Mouse (Mus musculus): ENCODE results near the gene Iqgap2. TPM values are rescaled to one million over a fixed set of nuclear protein-coding genes. Genes with fewer than 3 reads are reported as not detected.
A peak's percentile ranks its signal among the peaks of the same experiment; 100 is the strongest.

Iqgap2 gene
- total and polyA plus RNA-seq, 3 experiments, result 0.08 to 0.14 (median 0.11) TPM

GRCm38 (mm10) chr13:95679078-95679477, 212.6 kb downstream of the Iqgap2 start:
- H3K27me3 ChIP-seq (replicated peaks), result peaks cover 1% of the 10 kb centered on the region
- H3K4me1 ChIP-seq (ENCODE audit: control insufficient read depth in 1 of 2, insufficient read depth in 2 of 2), result peaks cover 4 to 16% of the 10 kb centered on the region in 2 experiments; a peak in 3 of 4 replicates
- dilution Hi-C loops (cut with MboI; ENCODE audit: extremely low pct_ligation_motif_present, extremely low pct_unique_long_range_greater_than_20kb, low sequenced_read_pairs) (no loop called here), in situ Hi-C loops (cut with MboI; ENCODE audit: low pct_ligation_motif_present, low pct_unique_long_range_greater_than_20kb, low sequenced_read_pairs) (no loop called here)
- no peaks in the 10 kb centered on the region for H3K9me3 ChIP-seq (replicated peaks; ENCODE audit: low read length)
- no peak overlapping the region for H3K4me2 ChIP-seq (ENCODE audit: insufficient read depth, low read depth, poor library complexity, severe bottlenecking)
- no peaks in the 10 kb centered on the region for H3K36me3 ChIP-seq (replicated peaks in 1 of 2; ENCODE audit: control insufficient read depth in 1 of 2, insufficient read depth in 1 of 2, low read length in 1 of 2)
- no peaks in the 10 kb centered on the region for H3K79me2 ChIP-seq (replicated peaks; ENCODE audit: control insufficient read depth, extremely low read depth, insufficient read depth, poor library complexity, severe bottlenecking)
- H3K4me3 ChIP-seq (replicated peaks in 1 of 3; ENCODE audit: low read depth in 2 of 3, low read length in 2 of 3, poor library complexity in 1 of 3), result no peak overlapping the region
- TF ChIP-seq RAD21 (IDR thresholded peaks at IDR 0.05; ENCODE audit: low read depth, low read length) (no peak), POLR2A (IDR thresholded peaks at IDR 0.05; ENCODE audit: low read depth, low read length) (no peak), EP300 (IDR thresholded peaks at IDR 0.05; ENCODE audit: low read length) (peak; percentile 48)
- H3K9ac ChIP-seq (ENCODE audit: insufficient read depth, low read depth), result no peak overlapping the region
- DNase-seq (ENCODE audit: extremely low read depth), result peak; percentile 54
- no peak overlapping the region for H3K27ac ChIP-seq (ENCODE audit: insufficient read depth, low read depth)

GRCm38 (mm10) chr13:95672372-95672771, 219.3 kb downstream of the Iqgap2 start:
- Histone ChIP-seq H3K27me3 (replicated peaks) (no peaks in the 10 kb centered on the region), H3K4me1 (ENCODE audit: control insufficient read depth in 1 of 2, insufficient read depth in 2 of 2) (no peaks in the 10 kb centered on the region), H3K79me2 (replicated peaks; ENCODE audit: control insufficient read depth, extremely low read depth, insufficient read depth, poor library complexity, severe bottlenecking) (no peaks in the 10 kb centered on the region), H3K4me3 (replicated peaks in 1 of 3; ENCODE audit: low read depth in 2 of 3, low read length in 2 of 3, poor library complexity in 1 of 3) (no peak overlapping the region), H3K36me3 (replicated peaks in 1 of 2; ENCODE audit: control insufficient read depth in 1 of 2, insufficient read depth in 1 of 2, low read length in 1 of 2) (no peaks in the 10 kb centered on the region), H3K27ac (ENCODE audit: insufficient read depth, low read depth) (no peak overlapping the region), H3K4me2 (ENCODE audit: insufficient read depth, low read depth, poor library complexity, severe bottlenecking) (no peak overlapping the region), H3K9me3 (replicated peaks; ENCODE audit: low read length) (no peaks in the 10 kb centered on the region), H3K9ac (ENCODE audit: insufficient read depth, low read depth) (no peak overlapping the region)
- in situ Hi-C loops (cut with MboI; ENCODE audit: low pct_ligation_motif_present, low pct_unique_long_range_greater_than_20kb, low sequenced_read_pairs), result no loop called here
- dilution Hi-C loops (cut with MboI; ENCODE audit: extremely low pct_ligation_motif_present, extremely low pct_unique_long_range_greater_than_20kb, low sequenced_read_pairs), result no loop called here
- DNase-seq (ENCODE audit: extremely low read depth), result no peak
- TF ChIP-seq NELFE (IDR thresholded peaks at IDR 0.05; ENCODE audit: low read depth, low read length) (no peak), USF1 (IDR thresholded peaks at IDR 0.05; ENCODE audit: low read depth, low read length) (no peak), JUN (IDR thresholded peaks at IDR 0.05; ENCODE audit: insufficient read depth, low read depth, low read length) (no peak), IRF4 (IDR thresholded peaks at IDR 0.05; ENCODE audit: low read depth, low read length) (no peak), MXI1 (IDR thresholded peaks at IDR 0.05; ENCODE audit: low read depth, low read length) (no peak), POLR2AphosphoS2 (IDR thresholded peaks at IDR 0.05; ENCODE audit: low read depth, low read length) (no peak), ZMIZ1 (IDR thresholded peaks at IDR 0.05; ENCODE audit: low read depth, low read length) (no peak), MAX (IDR thresholded peaks at IDR 0.05; ENCODE audit: low read length) (no peak), SMC3 (IDR thresholded peaks at IDR 0.05; ENCODE audit: low read depth, low read length) (no peak), ZC3H11A (IDR thresholded peaks at IDR 0.05; ENCODE audit: low read depth, low read length) (no peak), PAX5 (IDR thresholded peaks at IDR 0.05; ENCODE audit: low read length) (no peak), POLR2A (IDR thresholded peaks at IDR 0.05; ENCODE audit: low read depth, low read length) (no peak), KAT2A (IDR thresholded peaks at IDR 0.05; ENCODE audit: insufficient replicate concordance, low read length) (no peak), TBP (conservative IDR thresholded peaks at IDR 0.05; ENCODE audit: low read depth, low read length) (no peak), MEF2A (IDR thresholded peaks at IDR 0.05; ENCODE audit: borderline replicate concordance, low read depth, low read length) (no peak), EP300 (IDR thresholded peaks at IDR 0.05; ENCODE audit: low read length) (no peak), BHLHE40 (IDR thresholded peaks at IDR 0.05; ENCODE audit: low read depth, low read length) (no peak), CHD2 (IDR thresholded peaks at IDR 0.05; ENCODE audit: low read length) (no peak), MAFK (IDR thresholded peaks at IDR 0.05; ENCODE audit: insufficient replicate concordance, low read length) (no peak)
